Mouse (Mus musculus) embryonic facial prominence, embryonic 11.5 days (tissue): Measurements from ENCODE around the gene Bmp4. TPM values are rescaled to one million over a fixed set of nuclear protein-coding genes. Genes with fewer than 3 reads are reported as not detected.

ENCODE experiments used
- ATAC-seq: fragments of 200-750 bp; cut with Nextera tagmentation; replicated peaks from 2 replicates; pipeline ENCODE4 v1.8.0; 2017; ENCODE audit warnings: low read depth; ENCODE audit not compliant: insufficient number of reproducible peaks, low FRiP score, low TSS enrichment
- DNase-seq: peaks from one replicate; pipeline ENCODE4 v3.0.0-alpha.2; 2015; ENCODE audit warnings: low spot score
- H3K27ac ChIP-seq: fragments of 300-500 bp; sonication (generic); replicated peaks from 2 replicates; pipeline ENCODE4 v1.5.1; 2014; ENCODE audit warnings: mild to moderate bottlenecking, low read depth, low read length, control low read depth
- H3K27me3 ChIP-seq: fragments of 300-500 bp; sonication (generic); 2 replicates; pipeline ENCODE4 v1.6.1; 2014; ENCODE audit warnings: mild to moderate bottlenecking, low read length, moderate library complexity, mixed read lengths; ENCODE audit not compliant: control insufficient read depth, insufficient read depth
- H3K36me3 ChIP-seq: fragments of 300-500 bp; sonication (generic); replicated peaks from 2 replicates; pipeline ENCODE4 v1.6.1; 2014; ENCODE audit warnings: low read depth, mild to moderate bottlenecking, low read length, moderate library complexity, mixed read lengths; ENCODE audit not compliant: control insufficient read depth, insufficient read depth
- H3K4me1 ChIP-seq: fragments of 300-500 bp; sonication (generic); 2 replicates; pipeline ENCODE4 v1.6.1; 2014; ENCODE audit warnings: low read length, mixed read lengths; ENCODE audit not compliant: control insufficient read depth, insufficient read depth
- H3K4me2 ChIP-seq: fragments of 300-500 bp; sonication (generic); 2 replicates; pipeline ENCODE4 v1.6.1; 2014; ENCODE audit warnings: low read depth, mild to moderate bottlenecking, control low read depth, low read length, moderate library complexity
- H3K4me3 ChIP-seq: fragments of 300-500 bp; sonication (generic); 2 replicates; pipeline ENCODE4 v1.5.1; 2014; ENCODE audit warnings: low read depth, low read length, control low read depth
- H3K9ac ChIP-seq: fragments of 300-500 bp; sonication (generic); replicated peaks from 2 replicates; pipeline ENCODE4 v1.6.1; 2014; ENCODE audit warnings: mild to moderate bottlenecking, control low read depth, low read length
- H3K9me3 ChIP-seq: fragments of 300-500 bp; sonication (generic); replicated peaks from 2 replicates; pipeline ENCODE4 v1.6.1; 2016; ENCODE audit warnings: mild to moderate bottlenecking, low read length, inconsistent platforms, mixed read lengths; ENCODE audit not compliant: control insufficient read depth
- WGBS: fragments of 180-500 bp; shearing (Covaris S2); extraction: QIAGEN DNeasy Blood & Tissue Kit; methylation state at CpG from one replicate; pipeline ENCODE4 v1.1.7; 2014; 5-methylcytosine and 5-hydroxymethylcytosine counted together
- polyA plus RNA-seq: library from polyadenylated mRNA; unstranded; fragments of >200 nt; fragmentation: Nextera tagmentation; extraction: Ambion mirVana; gene quantifications from 2 replicates; pipeline ENCODE4 v1.2.1, GENCODE M21; 2014

Bmp4 gene
- polyA plus RNA-seq, 1 experiment from 2014 or later, result 19.5 TPM

DNA sequence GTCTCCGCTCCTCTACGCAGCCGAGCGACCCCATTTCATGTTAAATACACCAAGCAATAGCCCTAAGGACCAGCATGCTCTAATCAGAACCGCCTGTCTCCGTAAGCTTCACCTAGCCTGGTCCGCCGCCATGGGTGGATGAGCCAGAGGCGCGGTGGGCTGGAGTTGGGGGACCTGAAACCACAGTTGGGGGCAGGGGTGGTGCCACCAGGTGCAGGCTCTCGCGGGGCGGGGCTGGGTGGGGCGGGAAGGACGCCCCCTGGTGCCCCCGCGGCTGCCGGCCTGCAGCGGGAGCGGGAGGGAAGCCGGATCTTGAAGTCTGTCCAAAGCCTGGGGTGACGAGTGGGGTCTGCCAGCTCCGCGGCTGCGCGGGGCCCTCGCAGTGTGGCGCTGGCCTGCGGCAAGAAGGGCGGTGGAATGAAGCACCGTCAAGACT lies 10.2 kb downstream of the Bmp4 start:
- peak; percentile 69 for DNase-seq
- ATAC-seq, result peak; percentile 61
- no peaks in the 10 kb centered on the region for H3K36me3 ChIP-seq
- H3K27ac ChIP-seq, result no peak overlapping the region
- H3K9ac ChIP-seq, result peak overlapping the region; percentile 49
- H3K9me3 ChIP-seq, result no peaks in the 10 kb centered on the region
- H3K4me2 ChIP-seq, result peak overlapping the region; percentile 52
- peak overlapping the region; percentile 9 for H3K4me3 ChIP-seq
- H3K4me1 ChIP-seq, result no peaks in the 10 kb centered on the region; the same call in none of the 2 replicates
- 4% methylated on average over 31 of the region's 31 CpGs for WGBS
- H3K27me3 ChIP-seq, result no peaks in the 10 kb centered on the region; the same call in 1 of the 2 replicates

DNA sequence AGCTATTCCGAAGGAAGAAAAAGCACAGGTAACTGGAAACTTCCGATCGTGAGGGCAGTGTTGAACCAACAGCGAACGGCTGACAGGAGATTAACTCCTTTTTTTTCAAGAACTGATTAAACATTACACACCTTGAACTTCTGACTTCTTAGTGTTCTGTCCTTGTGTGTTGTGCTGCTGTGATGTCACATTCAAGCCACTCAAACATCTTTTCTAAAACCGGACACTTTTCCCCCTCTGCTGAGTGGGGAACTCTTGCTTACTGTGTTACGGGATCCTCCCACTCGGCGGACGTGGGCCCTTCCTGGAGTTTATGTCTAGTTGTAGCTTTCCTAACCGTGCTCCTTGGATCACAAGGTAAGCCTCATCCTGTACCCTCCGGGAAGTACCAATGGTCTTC lies 11.2 kb downstream of the Bmp4 start, which contains the start of gene Gm15217:
TSS of gene Gm15217 (plus strand) at position 130 of the 400 bp plus-strand sequence.
- H3K4me3 ChIP-seq, result peak within 1 kb of the TSS; percentile 9
- no peaks in the 10 kb centered on the region for H3K9me3 ChIP-seq
- peak within 1 kb of the TSS; percentile 49 for H3K9ac ChIP-seq
- no peaks in the 10 kb centered on the region for H3K36me3 ChIP-seq
- no peak for DNase-seq
- 76% methylated on average over 12 of the region's 12 CpGs for WGBS
- ATAC-seq, result no peak
- H3K27me3 ChIP-seq, result no peaks in the 10 kb centered on the region; the same call in 1 of the 2 replicates
- no peaks in the 10 kb centered on the region; the same call in none of the 2 replicates for H3K4me1 ChIP-seq
- no peak within 1 kb of the TSS for H3K27ac ChIP-seq
- H3K4me2 ChIP-seq, result peak within 1 kb of the TSS; percentile 52

- DNase-seq, result no peak
- 81% methylated on average over 5 of the region's 5 CpGs for WGBS
- no peaks in the 10 kb centered on the region; the same call in none of the 2 replicates for H3K4me1 ChIP-seq
- no peak overlapping the region for H3K4me3 ChIP-seq
- no peak for ATAC-seq
- H3K9ac ChIP-seq, result no peak overlapping the region
- H3K9me3 ChIP-seq, result no peaks in the 10 kb centered on the region
- no peak overlapping the region for H3K27ac ChIP-seq
- no peaks in the 10 kb centered on the region for H3K36me3 ChIP-seq
- H3K4me2 ChIP-seq, result no peak overlapping the region
- no peaks in the 10 kb centered on the region; the same call in 1 of the 2 replicates for H3K27me3 ChIP-seq
Observed at GRCm38 (mm10) chr14:46375796-46376195, 14.7 kb downstream of the Bmp4 start.

- no peak overlapping the region for H3K4me3 ChIP-seq
- WGBS, result 32% methylated on average over 9 of the region's 9 CpGs
- peak; percentile 19 for DNase-seq
Observed at GRCm38 (mm10) chr14:46372452-46372851, 18.0 kb downstream of the Bmp4 start.

DNA sequence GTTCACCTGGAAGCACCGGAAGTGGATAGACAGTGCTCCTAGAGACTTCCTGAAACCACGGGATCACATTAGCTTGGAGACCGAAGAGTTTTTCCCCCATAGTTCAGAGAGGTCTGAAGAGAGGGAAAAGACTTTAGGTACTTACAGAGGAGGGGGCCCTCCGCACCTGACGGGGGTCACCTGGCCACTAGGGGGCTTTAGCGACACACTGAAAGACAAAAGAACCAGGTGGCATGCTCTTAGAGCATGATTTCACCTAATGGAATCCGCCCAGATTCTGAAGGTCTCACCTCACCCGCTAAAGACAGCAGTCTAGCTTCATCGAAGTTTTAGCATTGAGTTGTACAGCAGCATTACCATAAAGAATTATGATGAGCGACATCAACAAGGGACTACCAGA lies 27.3 kb downstream of the Bmp4 start:
- Histone ChIP-seq H3K27me3 (no peaks in the 10 kb centered on the region), H3K9ac (no peak overlapping the region), H3K4me2 (no peak overlapping the region), H3K36me3 (no peaks in the 10 kb centered on the region), H3K4me3 (no peak overlapping the region), H3K9me3 (no peaks in the 10 kb centered on the region), H3K27ac (no peak overlapping the region), H3K4me1 (no peaks in the 10 kb centered on the region)
- 34% methylated on average over 10 of the region's 10 CpGs for WGBS
- no peak for DNase-seq
- no peak for ATAC-seq

More at GRCm38 (mm10) chr14:46372452-46372851, 18.0 kb downstream of the Bmp4 start:
- Histone ChIP-seq H3K9me3 (no peaks in the 10 kb centered on the region), H3K9ac (no peak overlapping the region), H3K27ac (no peak overlapping the region), H3K27me3 (no peaks in the 10 kb centered on the region; the same call in 1 of the 2 replicates), H3K4me2 (no peak overlapping the region), H3K4me1 (no peaks in the 10 kb centered on the region), H3K36me3 (no peaks in the 10 kb centered on the region)
- ATAC-seq, result no peak

DNA sequence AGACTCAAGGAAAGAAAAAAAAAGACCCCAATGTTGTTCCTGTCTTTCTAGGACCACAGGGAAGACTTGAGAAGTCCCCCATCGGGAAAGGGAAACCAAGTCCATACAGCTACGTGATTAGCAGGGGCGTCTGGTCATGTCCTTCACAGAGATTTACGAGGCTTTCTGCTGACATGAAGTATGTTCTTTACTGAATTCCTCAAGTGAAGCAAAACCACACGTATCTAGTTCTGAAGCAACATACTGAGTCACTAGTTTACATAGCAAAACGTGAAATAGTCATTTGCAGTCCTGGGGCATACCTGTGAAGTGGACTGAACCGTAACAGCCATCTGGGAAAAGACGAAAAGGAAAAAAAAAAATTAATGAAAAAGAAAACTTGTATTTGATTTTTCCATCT lies 32.8 kb downstream of the Bmp4 start:
- no peak overlapping the region for H3K9ac ChIP-seq
- ATAC-seq (no peak), DNase-seq (no peak)
- no peak overlapping the region for H3K4me2 ChIP-seq
- no peaks in the 10 kb centered on the region for H3K4me1 ChIP-seq
- H3K27me3 ChIP-seq, result no peaks in the 10 kb centered on the region
- H3K36me3 ChIP-seq, result no peaks in the 10 kb centered on the region
- WGBS, result 81% methylated on average over 8 of the region's 8 CpGs
- H3K27ac ChIP-seq, result no peak overlapping the region
- H3K4me3 ChIP-seq, result no peak overlapping the region
- no peaks in the 10 kb centered on the region for H3K9me3 ChIP-seq

DNA sequence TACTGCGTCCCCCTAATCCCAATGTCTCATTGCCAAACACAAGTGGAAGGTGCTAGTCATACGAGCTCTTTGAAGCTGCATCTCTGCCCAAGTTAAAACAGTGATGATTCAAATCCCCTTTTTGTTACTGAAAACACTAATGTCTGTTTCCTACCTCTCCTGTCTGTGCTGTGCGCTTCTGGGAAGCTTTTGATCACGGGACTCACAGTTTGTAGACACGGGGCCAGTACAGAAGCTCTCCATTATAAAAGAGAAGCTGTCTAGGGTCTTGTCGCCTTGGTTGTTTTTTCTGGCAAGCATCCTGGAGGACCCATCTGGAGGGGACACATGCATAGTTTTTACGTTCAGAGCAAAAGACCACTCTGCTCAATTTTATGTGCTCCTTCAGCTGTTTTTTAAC lies 33.2 kb downstream of the Bmp4 start:
- Histone ChIP-seq H3K9ac (no peak overlapping the region), H3K9me3 (no peaks in the 10 kb centered on the region), H3K4me3 (no peak overlapping the region), H3K4me2 (no peak overlapping the region), H3K4me1 (no peaks in the 10 kb centered on the region), H3K36me3 (no peaks in the 10 kb centered on the region), H3K27me3 (no peaks in the 10 kb centered on the region), H3K27ac (no peak overlapping the region)
- no peak for ATAC-seq
- 82% methylated on average over 7 of the region's 7 CpGs for WGBS
- no peak for DNase-seq

DNA sequence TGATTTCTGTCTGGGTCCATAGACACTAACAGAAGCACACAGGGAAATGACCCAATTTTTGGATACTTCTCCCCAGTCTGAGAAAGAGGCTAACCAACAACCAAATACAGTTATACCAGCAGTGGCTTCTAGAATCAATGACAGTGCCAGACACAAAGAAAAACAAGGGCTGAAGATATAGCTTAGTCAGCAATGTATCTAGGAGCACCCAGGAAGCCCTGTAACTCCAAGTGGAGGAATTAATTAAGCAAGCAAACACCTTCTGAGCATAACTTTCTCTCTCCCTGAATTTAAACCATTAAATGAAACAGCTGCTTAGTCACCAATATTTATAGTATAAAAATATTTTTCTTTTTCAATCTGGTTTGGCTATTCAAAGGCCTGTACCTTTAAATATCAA lies 45.7 kb downstream of the Bmp4 start:
- no peaks in the 10 kb centered on the region for H3K36me3 ChIP-seq
- no peak overlapping the region for H3K27ac ChIP-seq
- DNase-seq, result no peak
- ATAC-seq, result no peak
- H3K4me3 ChIP-seq, result no peak overlapping the region
- no peaks in the 10 kb centered on the region for H3K4me1 ChIP-seq
- no peak overlapping the region for H3K9ac ChIP-seq
- H3K4me2 ChIP-seq, result no peak overlapping the region
- no peaks in the 10 kb centered on the region for H3K27me3 ChIP-seq
- no peaks in the 10 kb centered on the region; the same call in 1 of the 2 replicates for H3K9me3 ChIP-seq
